Mouse (Mus musculus): ENCODE measurements around the gene Gm17359.

DNA sequence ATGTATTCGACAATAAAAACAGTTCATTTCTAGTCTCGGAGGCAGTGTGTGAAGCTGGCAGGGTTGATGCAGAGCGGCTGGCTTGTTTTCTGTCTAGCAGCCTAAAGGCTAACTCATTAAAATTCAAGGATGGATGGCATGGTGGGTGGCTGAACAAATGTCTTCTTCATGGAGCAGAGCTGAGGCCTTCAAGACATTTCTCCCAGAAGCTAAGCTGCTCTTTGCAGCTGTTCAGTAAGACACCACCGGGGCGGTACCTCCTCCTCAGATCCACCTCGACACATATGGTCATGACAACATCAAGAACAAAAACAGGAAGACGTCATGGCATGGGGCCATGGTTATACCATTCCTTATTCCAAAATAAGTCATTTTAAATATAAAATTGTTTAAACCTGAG is 99.7 kb downstream of the Gm17359 start:
- TF ChIP-seq CTCF (conservative IDR thresholded peaks at IDR 0.05; ENCODE audit: insufficient read depth, insufficient read length, low read depth, low read length): no peak
- TF ChIP-seq POLR2A (IDR thresholded peaks at IDR 0.05; ENCODE audit: low read depth, low read length): no peak

Data from kidney, adult 2 months (tissue).